19 mouse cellular contexts compared by ENCODE assay signal in genomic region chr4:68856868-68857267, GRCm38 (mm10).
DNase-seq lines count a peak whose midpoint lies in the region; ATAC-seq and TF ChIP-seq lines count a peak whose summit lies in the region.
"Had no signal": no experiment of that assay in that cellular context is flagged by ENCODE, and none has a peak within 500 bp of the region (broad histone marks: within the 10 kb centered on the region; RNA-seq: fewer than 3 reads in every experiment).

No protein-coding gene starts in this region.

- ATAC-seq in cerebellum, adult (ENCODE audit: insufficient number of reproducible peaks, low FRiP score, low TSS enrichment): peak; percentile 85
- no peak for ATAC-seq in megakaryocyte-erythroid progenitor cell, adult 5-6 weeks (replicated peaks; ENCODE audit: low FRiP score, low TSS enrichment, poor library complexity, severe bottlenecking)
- ATAC-seq: activated CD4-positive, CD25-positive, alpha-beta regulatory T cell, adult 4 months; forebrain, embryonic 14.5 days; hindbrain, embryonic 16.5 days; liver, embryonic 12.5 days; Patski had no signal

- DNase-seq in cerebellum, postnatal 4 days (ENCODE audit: low spot score in 2 of 2): no peak
- DNase-seq in Muller cell, postnatal 12 days (ENCODE audit: inconsistent ontology term): peak; percentile 31
- DNase-seq in brain, embryonic 14.5 days (ENCODE audit: low read depth): peak; percentile 13
- peak; percentile 66 to 82 for DNase-seq in cerebellum, postnatal 10 days
- DNase-seq in layer of hippocampus, postnatal 25 days (ENCODE audit: extremely low spot score in 1 of 2, low spot score in 1 of 2): no peak
- DNase-seq in layer of hippocampus, postnatal 10 days (ENCODE audit: low spot score in 2 of 2): no peak
- DNase-seq: B cell, adult 2 months; heart, postnatal 4 days; kidney, adult 11 months; kidney, postnatal 10 days; layer of hippocampus, adult 9-11 months; thymus, postnatal 25 days had no signal

- no peak for TF ChIP-seq CTCF in brain, embryonic 14.5 days (IDR thresholded peaks at IDR 0.05; ENCODE audit: borderline replicate concordance, extremely low read depth, insufficient read depth, insufficient read length)

- TF ChIP-seq POLR2A in brain, embryonic 14.5 days (IDR thresholded peaks at IDR 0.05; ENCODE audit: borderline replicate concordance, extremely low read depth, insufficient read depth, insufficient read length, poor library complexity, severe bottlenecking): no peak

Comparison
In these comparisons a context has a peak if more than half of its experiments do, and no peak if none do; other contexts are left out.
1. DNase-seq: peak in Muller cell, postnatal 12 days (single experiment), brain, embryonic 14.5 days (single experiment) and cerebellum, postnatal 10 days (2 of 2); none in cerebellum, postnatal 4 days (0 of 2), layer of hippocampus, postnatal 25 days (0 of 2) and layer of hippocampus, postnatal 10 days (0 of 2).